Mouse (Mus musculus): Measurements from ENCODE around the gene Dnajb12.

Gene Dnajb12

DNA sequence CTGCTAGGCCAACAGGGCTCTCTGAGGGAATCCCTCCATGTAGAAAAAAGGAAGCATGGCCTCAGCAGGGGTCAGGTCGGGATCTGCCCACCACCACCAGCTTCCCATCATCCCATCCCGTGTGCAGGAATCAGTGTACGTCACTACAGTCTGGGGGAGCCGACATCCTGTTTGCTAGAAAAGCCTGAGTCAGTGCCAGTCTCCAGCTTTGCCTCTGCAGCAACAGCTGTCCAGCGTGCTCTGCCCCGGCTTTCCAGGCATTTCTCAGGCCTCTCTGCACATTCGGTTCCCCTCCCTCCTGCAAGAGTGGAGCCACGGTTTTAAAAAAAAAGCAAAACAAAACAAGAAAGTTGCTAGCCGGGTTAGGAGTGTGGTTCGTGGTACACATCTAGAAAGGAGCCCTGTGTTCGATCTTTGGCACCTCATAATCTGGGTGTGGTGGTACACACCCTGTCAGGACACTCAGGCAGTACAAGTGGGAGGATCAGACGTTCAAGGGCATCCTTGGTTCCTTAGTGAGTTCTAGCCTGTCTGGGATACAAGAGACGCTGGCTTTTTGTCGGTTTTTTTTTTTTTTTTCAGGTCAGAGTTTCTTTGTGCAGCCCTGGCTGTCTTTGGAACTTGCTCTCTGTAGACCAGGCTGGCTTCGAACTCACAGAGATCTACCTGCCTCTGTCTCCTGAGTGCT, 40.3 kb downstream of the Dnajb12 start:
- no peak for DNase-seq (ENCODE audit: low read depth)

GRCm38 (mm10) chr10:59920485-59920809, 41.1 kb downstream of the Dnajb12 start:
- DNase-seq (ENCODE audit: low read depth): no peak

DNA sequence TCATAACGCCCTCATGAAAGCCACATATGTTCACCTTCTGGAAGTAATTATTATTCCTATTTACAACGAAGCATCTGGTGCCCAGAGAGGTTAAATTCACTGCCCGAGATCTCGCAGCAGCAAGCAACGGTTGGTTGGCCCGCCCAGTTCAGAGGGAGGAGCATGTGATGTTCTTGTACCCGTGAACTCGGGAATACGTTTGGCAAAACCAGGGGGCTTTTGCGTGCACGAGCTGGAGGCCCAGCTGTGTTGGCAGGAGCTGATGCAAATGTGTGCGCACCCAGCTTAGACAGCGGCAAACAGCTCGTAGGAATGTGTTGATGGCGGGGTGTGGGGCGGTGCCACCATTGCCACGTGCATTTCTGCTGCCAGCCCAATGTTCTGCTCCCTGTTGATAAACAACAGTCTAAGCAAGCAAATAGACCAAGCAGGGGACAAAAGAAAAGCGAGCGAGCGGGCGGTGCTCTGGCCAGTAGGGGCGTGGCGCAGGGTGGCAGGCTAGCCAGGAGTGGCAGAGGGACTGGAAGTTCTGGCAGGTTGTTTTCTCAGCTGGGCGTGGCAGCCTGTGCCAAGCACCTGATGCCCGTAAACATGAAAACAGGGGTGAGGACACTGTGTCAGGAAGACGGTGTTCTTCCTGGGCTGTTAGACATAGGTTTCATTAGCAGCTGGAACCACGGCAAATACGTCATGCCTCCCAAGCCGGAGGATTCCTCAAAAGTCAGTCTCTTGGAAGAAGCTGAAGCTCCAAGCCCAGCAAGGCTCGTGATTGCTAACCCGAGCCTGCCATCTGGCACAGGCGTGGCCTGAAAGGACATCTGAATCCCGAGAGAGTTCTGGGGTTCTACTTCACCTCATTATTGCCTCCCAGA, 41.7 kb downstream of the Dnajb12 start:
- DNase-seq (ENCODE audit: low read depth): no peak

DNA sequence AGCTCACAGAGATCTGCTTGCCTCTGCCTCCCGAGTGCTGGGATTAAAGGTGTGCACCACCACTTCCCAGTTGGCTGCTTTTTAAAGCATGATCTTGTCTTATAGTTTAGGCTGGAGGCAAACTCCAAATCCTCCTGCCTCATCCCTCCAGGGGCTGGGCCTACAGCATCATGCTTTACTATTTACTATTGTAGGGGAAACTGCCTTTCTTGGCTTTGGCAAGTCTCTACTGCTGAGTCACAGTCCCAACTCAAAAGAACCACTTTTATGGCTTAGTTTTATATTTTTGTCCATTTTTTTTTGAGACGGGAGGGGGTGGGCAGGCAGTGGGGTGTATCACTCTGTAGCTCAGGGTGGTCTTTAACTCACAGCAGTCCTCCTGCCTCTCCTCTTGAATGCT, 44.1 kb downstream of the Dnajb12 start:
- DNase-seq (ENCODE audit: low read depth): no peak

DNA sequence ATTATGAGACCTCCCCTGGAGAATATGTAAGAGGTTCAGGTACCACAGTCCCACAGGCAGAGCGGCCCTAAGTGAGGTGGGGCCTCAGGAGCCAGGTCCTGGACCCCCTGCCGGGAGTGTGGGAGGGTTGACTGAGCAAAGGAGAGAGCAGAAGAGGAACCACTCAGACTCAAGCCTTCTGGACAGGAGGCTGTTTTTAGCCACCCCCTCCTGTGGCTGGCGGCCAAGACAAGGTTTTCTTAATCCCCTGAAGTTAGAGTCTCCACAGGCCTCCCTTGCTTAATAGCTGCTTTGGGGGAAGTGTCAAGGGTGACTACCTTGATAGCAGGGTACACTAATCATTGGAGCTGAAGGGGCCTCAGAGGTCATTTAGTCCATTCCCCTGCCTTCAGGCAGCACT, 44.9 kb downstream of the Dnajb12 start:
- DNase-seq (ENCODE audit: low read depth): peak; percentile 83

GRCm38 (mm10) chr10:59929205-59929604, 49.8 kb downstream of the Dnajb12 start:
- DNase-seq (ENCODE audit: low read depth): peak; percentile 68

GRCm38 (mm10) chr10:59930996-59931395, 51.6 kb downstream of the Dnajb12 start:
- no peak for DNase-seq (ENCODE audit: low read depth)

GRCm38 (mm10) chr10:59932521-59932920, 53.2 kb downstream of the Dnajb12 start:
- peak; percentile 97 for DNase-seq (ENCODE audit: low read depth)

- DNase-seq (ENCODE audit: low read depth): peak; percentile 48
These were observed 54.7 kb downstream of the Dnajb12 start for GRCm38 (mm10) chr10:59934039-59934438.

DNA sequence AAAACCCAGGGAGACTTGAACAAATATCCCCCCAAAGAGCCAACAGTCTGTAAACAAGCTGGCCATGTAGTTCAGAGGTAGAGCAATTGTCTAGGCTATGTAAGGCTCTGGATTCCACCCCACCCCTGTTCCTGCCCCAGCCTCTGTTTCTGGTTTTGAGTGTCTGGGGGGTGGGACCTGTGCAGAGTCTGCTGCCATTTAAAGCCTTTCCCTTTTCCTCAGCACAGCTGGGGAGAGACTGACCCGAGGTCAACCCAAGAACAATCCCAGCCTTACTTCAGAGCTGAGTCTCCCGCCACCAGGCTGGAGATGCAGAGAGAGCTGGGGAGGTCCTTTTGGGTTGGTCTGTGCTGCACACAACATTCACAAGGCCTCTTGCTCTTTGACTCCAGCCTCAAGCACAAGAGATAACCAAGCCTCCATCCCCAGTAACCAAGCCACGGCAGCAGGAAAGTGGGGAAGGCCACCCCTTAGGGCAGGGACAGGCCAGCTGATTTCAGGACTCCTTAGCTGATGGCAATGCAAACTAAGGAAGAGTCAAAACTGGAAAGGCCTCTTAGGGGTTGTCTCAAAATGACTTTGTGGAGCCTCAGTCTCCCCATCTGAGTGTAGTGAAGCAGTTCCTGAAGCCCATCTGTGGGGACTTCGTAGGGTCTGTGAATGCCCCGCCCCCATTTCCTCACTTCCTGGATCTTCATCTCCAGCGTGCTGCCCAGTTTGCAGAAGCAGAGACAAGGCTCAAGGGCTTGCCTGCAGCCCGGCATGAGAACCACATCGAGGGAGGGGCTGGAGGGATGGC, 56.9 kb downstream of the Dnajb12 start:
- peak; percentile 56 for DNase-seq (ENCODE audit: low read depth)

- no peak for DNase-seq (ENCODE audit: low read depth)
These were observed 59.3 kb downstream of the Dnajb12 start for GRCm38 (mm10) chr10:59938662-59939061.

- DNase-seq (ENCODE audit: low read depth): no peak
These were observed 59.7 kb downstream of the Dnajb12 start for GRCm38 (mm10) chr10:59939081-59939480.

DNA sequence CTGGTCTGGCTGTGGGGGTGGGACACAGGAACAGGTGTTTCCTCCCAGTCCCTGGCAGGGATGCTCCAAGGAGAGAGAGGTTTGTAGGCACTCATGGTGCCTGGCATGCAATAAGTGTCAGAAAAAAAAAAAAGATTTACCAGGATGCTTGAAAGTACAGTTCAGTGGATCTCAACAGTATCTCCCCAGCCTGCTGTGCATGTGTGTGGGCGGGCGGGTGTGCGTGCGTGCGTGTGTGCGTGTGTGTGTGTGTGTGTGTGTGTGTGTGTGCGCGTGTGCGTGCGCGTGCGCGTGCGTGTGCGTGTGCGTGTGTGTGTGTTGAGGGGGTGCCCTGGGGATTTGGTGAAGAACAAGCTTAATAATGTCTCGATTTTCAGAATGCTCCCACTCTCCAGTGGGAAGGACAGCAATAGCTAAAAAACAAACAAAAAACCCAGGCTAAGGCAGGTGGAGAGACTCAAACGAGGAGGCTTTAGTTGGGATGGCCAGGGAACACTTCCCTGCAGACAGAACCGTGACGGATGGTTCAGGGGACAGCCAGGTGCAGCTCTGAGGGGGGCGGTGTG, 63.0 kb downstream of the Dnajb12 start:
- no peak for DNase-seq (ENCODE audit: low read depth)

GRCm38 (mm10) chr10:59942847-59943420, 63.6 kb downstream of the Dnajb12 start:
- DNase-seq (ENCODE audit: low read depth): no peak

GRCm38 (mm10) chr10:59943421-59943989, 64.1 kb downstream of the Dnajb12 start:
- DNase-seq (ENCODE audit: low read depth): peak; percentile 98

GRCm38 (mm10) chr10:59945416-59945815, 66.1 kb downstream of the Dnajb12 start:
- no peak for DNase-seq (ENCODE audit: low read depth)

DNA sequence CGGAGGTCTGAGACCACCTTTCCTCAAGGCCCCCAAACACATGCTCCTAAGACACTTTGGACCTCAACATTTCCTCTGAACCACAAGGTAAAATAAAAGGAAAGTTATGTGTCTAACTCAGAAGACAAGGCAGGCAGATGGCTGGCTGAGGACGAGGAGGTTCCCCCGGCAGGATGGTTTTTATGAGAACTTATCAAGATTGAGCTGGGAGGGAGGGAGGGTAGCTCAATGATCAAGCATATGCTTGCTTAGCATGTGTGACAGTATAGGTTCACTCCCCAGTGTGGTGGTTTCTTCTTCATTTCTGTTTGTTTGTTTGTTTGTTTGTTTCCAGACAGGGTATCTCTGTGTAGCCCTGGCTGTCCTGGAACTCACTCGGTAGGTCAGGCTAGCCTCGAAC, 67.0 kb downstream of the Dnajb12 start:
- DNase-seq (ENCODE audit: low read depth): no peak

DNA sequence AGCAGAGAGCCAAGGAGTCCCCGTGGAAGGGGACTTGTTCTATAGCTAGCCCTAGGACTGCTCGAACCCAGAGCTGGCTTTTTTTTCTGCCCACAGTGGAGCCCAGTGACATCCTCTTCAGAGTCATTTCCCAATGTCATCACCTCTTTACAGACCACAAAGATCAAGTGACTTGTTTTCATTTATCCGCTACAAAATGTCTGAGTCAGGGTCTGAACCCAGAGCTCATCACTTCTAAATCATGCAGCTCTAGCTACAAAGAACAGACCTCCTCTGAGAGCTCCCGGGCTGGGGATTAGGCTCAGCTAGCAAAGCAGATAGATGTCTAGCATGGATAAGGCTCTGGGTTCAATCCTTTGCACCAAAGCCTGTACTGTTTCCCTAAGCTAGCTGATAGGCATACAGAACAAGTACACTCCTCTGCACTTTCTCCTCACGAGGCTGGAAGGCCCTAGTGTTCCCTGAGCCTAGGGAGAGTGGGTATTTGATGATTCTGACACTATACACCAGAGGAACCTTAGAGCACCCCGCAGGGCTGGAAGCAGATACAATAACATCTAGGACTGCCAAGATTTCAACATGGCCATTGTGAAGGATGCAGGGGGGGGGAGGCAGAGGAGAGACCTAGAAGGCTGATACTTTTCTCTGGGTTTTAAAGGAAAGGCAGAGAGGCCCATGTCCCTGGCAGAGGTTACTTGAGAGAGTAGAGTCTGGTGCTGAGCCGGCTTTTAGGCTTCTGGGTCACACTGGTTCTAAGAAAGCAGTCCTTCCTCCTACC, 68.1 kb downstream of the Dnajb12 start:
- peak; percentile 90 for DNase-seq (ENCODE audit: low read depth)

DNA sequence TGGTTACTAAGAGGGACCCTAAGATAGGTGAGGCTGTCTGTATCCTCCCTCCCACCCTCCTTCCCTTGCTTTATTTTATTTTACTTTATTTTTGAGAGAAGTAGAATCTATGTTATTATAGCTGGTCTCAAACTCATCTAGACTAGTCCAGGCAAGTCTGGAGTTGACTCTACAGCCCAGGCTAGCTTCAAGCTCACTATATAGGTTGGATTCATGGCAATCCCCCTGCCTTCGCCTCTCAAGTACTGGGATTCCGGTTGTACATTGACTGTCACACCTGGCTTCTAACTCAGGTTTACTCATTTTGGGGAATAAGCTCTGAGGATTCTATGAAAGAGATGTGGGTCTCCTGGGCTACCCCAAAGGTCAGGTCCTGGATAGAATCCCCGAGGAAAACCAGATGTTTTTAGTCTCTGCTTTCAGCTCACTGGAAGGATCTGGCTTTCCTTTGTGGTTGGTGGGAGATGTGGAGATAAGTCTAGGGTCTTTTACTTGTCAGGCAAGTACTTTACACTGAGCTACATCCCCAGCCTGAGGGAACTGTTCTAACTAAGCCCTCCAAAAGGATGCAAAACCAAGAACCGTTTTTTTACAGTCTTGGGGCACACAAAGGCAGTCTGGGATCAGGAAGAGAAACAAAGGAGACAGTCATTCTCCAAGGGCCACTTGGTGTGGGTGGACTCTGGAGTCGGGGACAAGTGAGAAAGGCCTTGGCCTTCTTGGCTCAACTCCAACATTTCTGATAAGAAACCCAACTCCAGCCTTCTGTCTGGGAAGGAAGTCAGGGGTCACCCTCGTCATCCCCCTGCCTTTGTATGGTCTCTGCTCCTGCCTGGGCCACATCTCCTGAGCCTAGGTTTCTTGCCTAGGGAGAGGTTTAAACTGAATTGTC, 69.3 kb downstream of the Dnajb12 start:
- peak; percentile 90 for DNase-seq (ENCODE audit: low read depth)
